Mouse (Mus musculus) spleen, postnatal 0 days (tissue): ENCODE results near the gene Cyp2c69. TPM values are rescaled to one million over a fixed set of nuclear protein-coding genes. Genes with fewer than 3 reads are reported as not detected.

Source experiments
- polyA plus RNA-seq: library from polyadenylated mRNA; unstranded; fragments of >200 nt; fragmentation: Nextera tagmentation; extraction: Ambion mirVana; gene quantifications from 2 replicates; pipeline ENCODE4 v1.2.1, GENCODE M21; 2015

The Cyp2c69 gene
- 0.16 TPM in 1 of 2 replicates, not detected in the other for polyA plus RNA-seq

GRCm38 (mm10) chr19:39886699-39887098, at the start of gene Cyp2c69:
Cyp2c69 (minus strand) TSS chr19:39886799.

GRCm38 (mm10) chr19:39812714-39813113, 73.9 kb downstream of the Cyp2c69 start, which contains the start of gene Cyp2c40:
Cyp2c40 (minus strand) TSS chr19:39812814.

Other genes with a start within 250 kb of the Cyp2c69 start
- gene Cyp2c67, start 237.7 kb downstream of the Cyp2c69 start, polyA plus RNA-seq: not detected in 2 replicates
- gene Cyp2c68, start 145.7 kb downstream of the Cyp2c69 start, polyA plus RNA-seq: 0.07 TPM in 1 of 2 replicates, not detected in the other
- 0.13 TPM in 1 of 2 replicates, not detected in the other for gene Cyp2c40, start 74.0 kb downstream of the Cyp2c69 start, polyA plus RNA-seq
- gene Cyp2c37, start 105.6 kb upstream of the Cyp2c69 start, polyA plus RNA-seq: 0.12 TPM in 1 of 2 replicates, not detected in the other
- gene Cyp2c54, start 187.0 kb upstream of the Cyp2c69 start, polyA plus RNA-seq: not detected in 2 replicates
- gene Cyp2c50, start 202.9 kb upstream of the Cyp2c69 start, polyA plus RNA-seq: not detected in 2 replicates